Mouse (Mus musculus): ENCODE data around the gene Srrm1.

- TF ChIP-seq EP300 (optimal IDR thresholded peaks at IDR 0.05) (no peak), CTCF (IDR thresholded peaks at IDR 0.05; ENCODE audit: low read depth) (no peak)
Observed at GRCm38 (mm10) chr4:135300248-135301041, 52.7 kb downstream of the Srrm1 start.

Data from stomach, postnatal 0 days (tissue).